Mouse (Mus musculus): ENCODE results near the gene St8sia6. TPM values are rescaled to one million over a fixed set of nuclear protein-coding genes. Genes with fewer than 3 reads are reported as not detected.

The St8sia6 gene
- total RNA-seq, 2 experiments from 2014 or later = 0.99 to 2.0 TPM

- no peak for DNase-seq (ENCODE audit: low spot score in 2 of 2)
Measured at GRCm38 (mm10) chr2:13767532-13768411, 26.1 kb downstream of the St8sia6 start.

GRCm38 (mm10) chr2:13760366-13760765 is 33.5 kb downstream of the St8sia6 start:
- DNase-seq (ENCODE audit: low spot score in 2 of 2) = no peak

- DNase-seq (ENCODE audit: low spot score in 2 of 2) = no peak
Measured at GRCm38 (mm10) chr2:13757412-13757811, 36.5 kb downstream of the St8sia6 start.

GRCm38 (mm10) chr2:13755733-13756132 is 38.1 kb downstream of the St8sia6 start:
- no peak for DNase-seq (ENCODE audit: low spot score in 2 of 2)

GRCm38 (mm10) chr2:13751691-13752090 is 42.2 kb downstream of the St8sia6 start:
- no peak for DNase-seq (ENCODE audit: low spot score in 2 of 2)

- DNase-seq (ENCODE audit: low spot score in 2 of 2) = no peak
Measured at GRCm38 (mm10) chr2:13750777-13751176, 43.1 kb downstream of the St8sia6 start.

- DNase-seq (ENCODE audit: low spot score in 2 of 2) = no peak
Measured at GRCm38 (mm10) chr2:13750089-13750488, 43.8 kb downstream of the St8sia6 start.

GRCm38 (mm10) chr2:13749176-13749575 is 44.7 kb downstream of the St8sia6 start:
- no peak for DNase-seq (ENCODE audit: low spot score in 2 of 2)

- peak in 1 of 2 experiments; percentile 26 for DNase-seq (ENCODE audit: low spot score in 2 of 2)
Measured at GRCm38 (mm10) chr2:13747576-13747975, 46.3 kb downstream of the St8sia6 start.

- DNase-seq (ENCODE audit: low spot score in 2 of 2) = no peak
Measured at GRCm38 (mm10) chr2:13746023-13746422, 47.8 kb downstream of the St8sia6 start.

GRCm38 (mm10) chr2:13738704-13739103 is 55.2 kb downstream of the St8sia6 start:
- no peak for DNase-seq (ENCODE audit: low spot score in 2 of 2)

- DNase-seq (ENCODE audit: low spot score in 2 of 2) = no peak
Measured at GRCm38 (mm10) chr2:13727901-13728300, 66.0 kb downstream of the St8sia6 start.

GRCm38 (mm10) chr2:13725592-13725991 is 68.3 kb downstream of the St8sia6 start:
- no peak for DNase-seq (ENCODE audit: low spot score in 2 of 2)

- DNase-seq (ENCODE audit: low spot score in 2 of 2) = no peak
Measured at GRCm38 (mm10) chr2:13722241-13722640, 71.6 kb downstream of the St8sia6 start.

GRCm38 (mm10) chr2:13718628-13719185 is 75.2 kb downstream of the St8sia6 start:
- DNase-seq (ENCODE audit: low spot score in 2 of 2) = no peak

- DNase-seq (ENCODE audit: low spot score in 2 of 2) = no peak
Measured at GRCm38 (mm10) chr2:13708785-13709184, 85.1 kb downstream of the St8sia6 start.

- DNase-seq (ENCODE audit: low spot score in 2 of 2) = no peak
Measured at GRCm38 (mm10) chr2:13697514-13697913, 96.3 kb downstream of the St8sia6 start.

- DNase-seq (ENCODE audit: low spot score in 2 of 2) = no peak
Measured at GRCm38 (mm10) chr2:13694417-13694816, 99.4 kb downstream of the St8sia6 start.

GRCm38 (mm10) chr2:13684380-13684779 is 109.5 kb downstream of the St8sia6 start:
- no peak for DNase-seq (ENCODE audit: low spot score in 2 of 2)

- no peak for DNase-seq (ENCODE audit: low spot score in 2 of 2)
Measured at GRCm38 (mm10) chr2:13683205-13683570, 110.7 kb downstream of the St8sia6 start.

- no peak for DNase-seq (ENCODE audit: low spot score in 2 of 2)
Measured at GRCm38 (mm10) chr2:13682488-13683204, 111.2 kb downstream of the St8sia6 start.

- peak in 1 of 2 experiments; percentile 24 for DNase-seq (ENCODE audit: low spot score in 2 of 2)
Measured at GRCm38 (mm10) chr2:13672946-13673345, 120.9 kb downstream of the St8sia6 start.

Data from adrenal gland, adult 18-20 months (tissue).